Mouse (Mus musculus): ENCODE results near the gene Gpha2.

GRCm38 (mm10) chr19:6268670-6269132 is 42.5 kb downstream of the Gpha2 start:
- no peak for TF ChIP-seq POLR2A (IDR thresholded peaks at IDR 0.05; ENCODE audit: low read depth, low read length)
- TF ChIP-seq CTCF (IDR thresholded peaks at IDR 0.05; ENCODE audit: borderline replicate concordance, insufficient read depth, low read length) = no peak

Measured in embryonic fibroblast, embryonic 13.5 days (primary cell).